Mouse (Mus musculus) kidney, postnatal 10 days (tissue): ENCODE data around the gene 6030458C11Rik.
"Not testable (repeated sequence)": the region's sequence is repeated elsewhere in the genome, so short reads cannot be mapped to it uniquely, and the experiment has no call there.

ENCODE experiments used
- DNase-seq: peaks from one replicate; pipeline ENCODE4 v3.0.0; 2021; ENCODE audit warnings: mixed read lengths

6030458C11Rik gene

DNA sequence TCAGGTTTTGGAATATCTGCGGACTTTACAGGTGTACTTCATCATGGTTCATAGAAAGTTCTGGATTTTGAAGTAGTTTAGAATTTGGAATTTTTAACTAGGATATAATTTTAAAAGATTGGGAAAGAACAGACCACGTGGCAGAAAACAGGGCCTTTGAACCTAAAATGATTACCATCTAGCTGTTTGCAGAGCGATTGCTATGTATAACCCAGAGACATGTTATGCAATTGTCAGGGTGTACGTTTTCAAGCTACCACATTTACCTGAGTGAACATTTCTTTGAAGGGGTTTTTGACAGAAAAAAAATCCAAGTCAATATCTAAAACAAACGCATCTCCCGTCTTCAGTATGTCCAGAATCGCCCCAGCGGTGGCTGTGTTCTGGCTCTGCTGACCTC is 6.9 kb downstream of the 6030458C11Rik start:
- no peak for DNase-seq

- no peak for DNase-seq
Observed at GRCm38 (mm10) chr15:12812646-12813045, 11.8 kb downstream of the 6030458C11Rik start.

GRCm38 (mm10) chr15:12809305-12809704 is 15.1 kb downstream of the 6030458C11Rik start:
- DNase-seq, result no peak

DNA sequence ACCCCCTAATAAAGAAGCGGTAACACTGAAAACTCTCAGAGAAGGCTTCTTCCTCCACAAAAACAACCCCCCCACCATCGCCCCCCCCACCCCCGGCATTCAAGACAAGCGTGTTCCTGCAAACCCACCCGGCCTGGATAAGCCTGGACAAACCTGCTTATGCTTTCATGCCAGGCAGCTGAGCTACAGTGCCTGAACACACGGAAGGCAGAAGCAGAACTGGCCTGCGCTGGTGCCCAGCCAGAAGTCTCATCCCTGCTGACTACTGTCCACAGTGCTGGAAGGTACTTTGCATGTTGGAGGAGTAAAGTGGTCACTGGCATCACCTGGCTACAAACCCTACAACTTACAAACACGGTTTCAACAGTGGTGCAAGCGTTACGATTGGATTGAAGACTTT is 17.4 kb downstream of the 6030458C11Rik start:
- peak; percentile 18 for DNase-seq

DNA sequence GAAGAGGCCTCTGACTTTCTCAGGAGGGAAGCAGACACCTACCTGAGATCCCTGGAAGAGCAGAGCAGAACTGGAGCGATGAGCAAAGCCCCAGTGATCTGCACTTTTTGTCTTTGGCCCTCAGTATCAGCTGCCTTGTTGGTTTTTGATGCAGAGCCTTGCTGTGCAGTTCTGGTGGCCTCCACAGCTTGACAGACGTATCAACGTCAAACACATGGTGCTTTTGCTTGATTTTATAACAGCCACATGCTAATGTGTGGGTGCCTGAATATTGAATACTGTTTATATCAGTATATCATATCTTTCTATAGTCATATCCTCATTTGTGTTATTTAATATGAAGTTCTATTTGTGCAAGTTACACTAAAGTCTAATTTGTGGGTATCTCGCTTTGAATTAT is 19.4 kb downstream of the 6030458C11Rik start:
- DNase-seq, result no peak

DNA sequence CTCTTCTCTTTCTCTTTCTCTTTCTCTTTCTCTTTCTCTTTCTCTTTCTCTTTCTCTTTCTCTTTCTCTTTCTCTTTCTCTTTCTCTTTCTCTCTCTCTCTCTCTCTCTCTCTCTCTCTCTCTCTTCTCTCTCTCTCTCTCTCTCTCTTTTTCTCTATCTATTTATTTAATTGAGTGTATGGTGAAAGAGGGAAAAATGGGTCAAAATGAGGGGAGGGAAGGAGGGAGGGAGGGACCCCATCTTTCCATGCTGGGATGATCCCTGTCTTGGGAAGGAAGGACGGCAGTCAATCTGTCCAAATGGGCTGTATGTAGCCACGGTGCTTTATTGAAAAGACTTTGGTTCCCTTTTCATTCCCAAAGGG is 23.3 kb downstream of the 6030458C11Rik start:
- DNase-seq, result not testable (repeated sequence)

DNA sequence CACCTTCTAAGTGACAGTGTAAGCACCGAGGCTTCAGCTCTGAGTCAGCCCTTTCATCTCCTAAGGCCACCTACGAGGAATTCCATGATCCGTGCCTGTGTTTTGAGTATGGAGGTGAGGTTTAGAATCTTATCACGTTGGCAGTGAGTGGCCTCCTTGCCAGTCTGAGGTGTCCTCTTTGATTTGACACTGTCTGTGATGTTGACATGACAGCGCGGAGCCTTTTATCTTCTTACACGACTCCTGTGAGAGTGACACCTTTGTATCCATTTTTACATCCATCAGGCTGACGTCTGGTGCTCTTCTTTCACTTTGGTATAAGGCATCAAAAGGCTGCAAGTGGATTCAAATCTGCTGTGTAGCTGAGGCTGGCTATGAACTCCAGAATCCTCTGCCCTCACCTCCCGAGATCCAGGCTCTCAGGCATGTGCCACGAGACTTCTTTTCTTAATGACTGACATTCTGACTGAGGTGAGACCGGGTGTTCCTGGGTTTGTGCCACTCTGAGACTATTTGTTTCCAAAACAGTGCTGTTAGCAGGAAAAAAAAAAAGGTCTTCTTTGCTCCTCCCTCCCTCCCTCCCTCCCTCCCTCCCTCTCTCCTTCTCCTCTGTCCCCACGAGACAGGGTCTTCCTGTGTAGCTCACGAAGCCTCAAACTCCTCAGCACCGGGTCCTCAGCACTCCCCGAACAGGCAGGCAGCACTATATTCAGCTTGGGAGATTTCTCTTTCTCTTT is 23.9 kb downstream of the 6030458C11Rik start:
- no peak for DNase-seq

DNA sequence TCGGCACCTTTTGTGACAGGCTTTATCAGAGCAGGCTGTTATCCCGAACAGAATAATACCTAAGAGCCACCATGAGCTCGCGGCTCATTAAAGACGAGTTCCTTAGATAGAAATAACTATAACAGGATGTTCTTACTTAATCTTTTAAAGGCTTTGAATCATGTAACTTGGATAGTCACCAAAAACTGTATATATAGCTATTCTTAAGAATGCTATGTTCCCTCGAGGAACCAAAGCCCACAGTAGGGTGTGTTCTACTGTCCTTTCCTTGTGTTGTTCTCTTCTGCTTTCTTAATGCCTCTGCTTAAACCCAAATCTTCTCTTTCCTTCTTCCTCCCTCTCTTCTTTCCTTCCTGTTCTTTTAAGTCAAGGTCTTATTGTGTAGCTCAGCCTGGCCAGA is 26.4 kb downstream of the 6030458C11Rik start:
- DNase-seq, result no peak

- DNase-seq, result no peak
Observed at GRCm38 (mm10) chr15:12795909-12796470, 28.5 kb downstream of the 6030458C11Rik start.

DNA sequence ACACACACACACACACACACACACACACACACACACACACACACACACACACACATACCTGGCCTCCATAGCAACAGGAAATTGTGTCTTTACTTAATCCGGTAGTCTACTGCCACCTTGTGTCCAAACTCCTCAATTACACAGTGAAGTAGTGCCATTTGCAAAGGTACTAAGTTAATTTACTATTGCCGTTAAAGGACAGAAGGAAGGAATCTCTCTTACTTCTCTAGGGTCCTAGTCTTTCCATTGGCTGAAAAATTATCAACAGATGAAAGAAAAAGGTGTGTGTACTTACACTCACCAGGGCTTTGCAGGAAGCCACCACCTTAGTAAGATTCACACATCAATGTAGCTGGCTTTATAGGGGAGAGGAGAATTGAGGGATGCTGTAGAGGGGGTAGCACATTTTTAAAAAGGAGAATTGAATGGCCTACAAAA is 29.0 kb downstream of the 6030458C11Rik start:
- peak; percentile 75 for DNase-seq

DNA sequence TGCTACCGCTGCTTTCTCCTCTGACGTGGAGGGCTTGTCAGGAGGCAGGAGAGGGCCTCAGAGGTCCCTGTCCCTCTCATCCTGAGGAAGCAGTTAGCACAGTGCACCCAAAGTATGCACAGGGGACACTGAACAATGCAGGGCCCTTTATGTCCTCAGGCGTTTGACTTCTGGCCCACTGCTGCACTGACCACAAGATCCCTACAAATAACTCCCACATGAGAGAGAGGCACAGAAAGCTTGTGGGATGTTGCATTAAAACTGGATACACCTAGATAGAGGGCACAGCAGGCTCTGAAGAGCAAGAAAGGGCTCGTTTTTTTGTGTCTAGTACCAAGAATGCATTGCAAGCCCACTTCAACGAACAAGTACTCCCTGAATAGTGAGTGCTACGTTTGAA is 30.1 kb downstream of the 6030458C11Rik start:
- no peak for DNase-seq

DNA sequence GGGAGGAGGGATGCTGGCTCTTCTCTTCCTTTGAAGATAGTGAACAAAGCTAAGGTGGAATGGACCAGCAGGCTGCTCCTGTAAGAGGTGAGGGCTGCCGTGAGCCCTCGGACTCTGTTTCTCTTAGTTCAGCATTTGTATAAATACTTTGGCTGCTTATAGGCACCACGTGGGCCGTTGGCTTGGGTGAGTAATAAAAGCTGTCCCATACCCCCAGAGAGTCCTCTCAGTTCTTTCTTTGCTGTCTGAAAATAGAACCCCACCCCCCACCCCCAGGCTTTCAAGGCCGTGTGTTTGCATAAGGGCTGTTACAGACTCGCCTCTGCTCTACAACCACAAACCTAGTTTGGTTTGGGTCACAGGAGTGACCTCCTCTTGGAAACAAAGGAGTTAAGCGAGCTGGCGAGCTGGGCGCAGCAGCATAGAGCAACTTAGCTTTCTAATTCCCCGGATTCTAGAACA is 35.0 kb downstream of the 6030458C11Rik start:
- no peak for DNase-seq

GRCm38 (mm10) chr15:12788536-12788935 is 35.9 kb downstream of the 6030458C11Rik start:
- DNase-seq, result no peak

GRCm38 (mm10) chr15:12781729-12782326 is 42.6 kb downstream of the 6030458C11Rik start:
- DNase-seq, result no peak

- DNase-seq, result no peak
Observed at GRCm38 (mm10) chr15:12781296-12781695, 43.2 kb downstream of the 6030458C11Rik start.

DNA sequence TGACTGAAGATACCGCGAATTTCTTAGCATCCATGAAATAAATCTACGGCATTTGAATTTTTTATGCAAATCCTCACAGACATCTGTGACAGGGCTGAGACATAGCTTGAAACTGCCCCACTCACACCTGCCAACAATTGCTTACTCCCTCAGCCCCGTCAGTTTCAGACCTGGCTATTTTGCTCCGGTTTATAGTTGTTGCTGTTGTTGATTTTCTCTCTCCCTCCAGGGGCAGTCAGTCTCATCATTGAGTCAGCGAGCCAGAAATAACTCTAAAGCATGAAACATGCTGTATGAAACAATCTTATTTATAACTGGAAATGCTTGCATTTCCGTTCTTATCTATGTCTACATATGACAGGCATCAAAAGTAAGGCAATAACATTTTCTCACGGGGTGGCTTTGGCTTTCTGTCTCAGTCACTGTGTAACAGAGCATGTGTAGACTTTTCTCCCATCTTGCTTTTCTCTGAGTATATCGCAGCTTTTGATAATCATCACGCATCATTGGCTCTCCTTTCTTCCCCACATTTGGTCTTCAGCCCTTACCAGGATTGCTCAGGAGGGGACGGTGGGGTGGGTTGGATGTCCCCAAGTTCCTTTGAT is 50.2 kb downstream of the 6030458C11Rik start:
- DNase-seq, result no peak

DNA sequence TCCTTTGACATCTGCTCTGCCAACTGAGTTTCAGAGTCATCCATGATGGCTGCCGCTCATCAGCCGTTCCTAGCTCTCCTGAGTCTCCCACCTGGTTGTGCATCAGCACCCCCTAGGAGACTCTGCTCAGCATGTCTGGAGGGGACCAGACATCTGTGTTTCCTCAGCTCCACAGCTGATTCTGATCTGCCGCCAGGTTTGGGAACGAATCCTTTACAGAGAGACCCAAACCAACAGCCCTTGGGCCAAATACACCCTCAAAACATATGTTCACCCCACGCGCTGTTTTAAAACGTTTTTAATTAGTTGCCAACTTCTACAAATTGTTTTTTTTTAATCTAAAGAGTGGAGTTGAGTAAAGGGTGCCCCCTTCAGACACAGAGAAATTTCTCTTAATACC is 53.5 kb downstream of the 6030458C11Rik start:
- DNase-seq, result no peak

DNA sequence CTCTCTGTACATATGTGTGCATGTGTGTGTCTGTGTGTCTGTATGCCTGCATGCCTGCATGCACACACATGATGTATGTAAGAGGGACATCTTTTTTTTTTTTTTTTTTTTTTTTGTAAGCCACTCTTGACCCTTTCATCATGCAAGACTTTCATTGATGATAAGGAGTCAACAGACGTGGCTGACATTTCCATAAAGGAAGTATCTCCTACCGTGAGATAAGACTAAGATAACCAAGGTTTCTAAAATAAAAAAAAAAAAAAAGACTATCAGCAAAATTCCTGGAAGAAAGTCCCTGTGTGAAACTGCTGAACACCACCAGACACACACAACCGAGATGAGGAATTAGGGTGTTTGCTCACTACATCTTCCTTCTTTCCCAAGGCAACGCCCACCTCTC is 57.6 kb downstream of the 6030458C11Rik start:
- no peak for DNase-seq

- no peak for DNase-seq
Observed at GRCm38 (mm10) chr15:12763147-12763546, 61.3 kb downstream of the 6030458C11Rik start.

- DNase-seq, result peak; percentile 21
Observed at GRCm38 (mm10) chr15:12762258-12762913, 62.1 kb downstream of the 6030458C11Rik start.

GRCm38 (mm10) chr15:12760747-12761146 is 63.7 kb downstream of the 6030458C11Rik start:
- DNase-seq, result no peak

DNA sequence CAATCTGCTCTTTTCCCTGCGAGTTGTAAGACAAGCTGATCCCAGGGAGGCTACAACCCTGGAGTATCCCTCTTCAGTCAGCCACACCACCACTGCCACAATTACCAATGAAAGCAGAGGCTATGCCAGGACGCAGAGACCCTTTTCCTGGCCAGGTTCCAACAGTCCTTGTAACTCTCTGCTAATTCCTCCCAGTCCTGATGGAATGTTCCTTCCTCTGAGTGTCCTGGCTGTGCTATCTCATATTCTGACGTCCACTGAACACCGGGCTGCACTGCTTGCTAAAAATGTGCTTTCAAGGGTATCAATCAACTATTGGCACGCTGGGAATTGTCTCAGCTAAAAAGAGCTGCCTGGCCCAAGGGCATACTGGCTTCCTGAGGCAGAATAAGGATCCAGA is 66.0 kb downstream of the 6030458C11Rik start:
- DNase-seq, result no peak
